Mouse (Mus musculus) liver, adult 2 months (tissue): ENCODE data around the gene Hyal2.

Experiments
- CTCF ChIP-seq: fragments of 200-500 bp; IDR thresholded peaks from 2 replicates; pipeline ENCODE4 v1.5.1; 2011; ENCODE audit warnings: low read depth, low read length, control low read depth
- POLR2A ChIP-seq: fragments of 200-500 bp; IDR thresholded peaks from 2 replicates; pipeline ENCODE4 v1.6.1; 2011; ENCODE audit warnings: low read length, control low read depth; ENCODE audit not compliant: insufficient read depth; ENCODE audit errors: extremely low read depth

- TF ChIP-seq POLR2A (0 out of 2 replicates have a peak, but pooled peaks have one; percentile 29), CTCF (no peak)
Measured at GRCm38 (mm10) chr9:107568331-107569261, 851 bp downstream of the Hyal2 start.
